Mouse (Mus musculus) midbrain, embryonic 10.5 days (tissue): Measurements from ENCODE around the gene St5. TPM values are rescaled to one million over a fixed set of nuclear protein-coding genes. Genes with fewer than 3 reads are reported as not detected.

Experiments used
- DNase-seq: peaks from one replicate; pipeline ENCODE4 v3.0.0-alpha.2; 2017; ENCODE audit warnings: low spot score
- H3K27ac ChIP-seq: fragments of 300-500 bp; sonication (generic); replicated peaks from 2 replicates; pipeline ENCODE4 v1.5.1; 2016; ENCODE audit warnings: mild to moderate bottlenecking
- H3K27me3 ChIP-seq: fragments of 300-500 bp; sonication (generic); 2 replicates; pipeline ENCODE4 v1.6.1; 2016; ENCODE audit warnings: low read depth, mild to moderate bottlenecking; ENCODE audit not compliant: poor library complexity, severe bottlenecking
- H3K36me3 ChIP-seq: fragments of 300-500 bp; sonication (generic); 2 replicates; pipeline ENCODE4 v1.6.1; 2016; ENCODE audit warnings: mild to moderate bottlenecking, moderate library complexity
- H3K4me1 ChIP-seq: fragments of 300-500 bp; sonication (generic); 2 replicates; pipeline ENCODE4 v1.6.1; 2016
- H3K4me3 ChIP-seq: fragments of 300-500 bp; sonication (generic); 2 replicates; pipeline ENCODE4 v1.5.1; 2016; ENCODE audit warnings: mild to moderate bottlenecking, moderate library complexity
- H3K9me3 ChIP-seq: fragments of 300-500 bp; sonication (generic); replicated peaks from 2 replicates; pipeline ENCODE4 v1.6.1; 2016; ENCODE audit warnings: mild to moderate bottlenecking
- WGBS: fragments of 180-500 bp; shearing (Covaris S2); methylation state at CpG from one replicate; pipeline ENCODE4 v1.1.7; 2016; 5-methylcytosine and 5-hydroxymethylcytosine counted together
- polyA plus RNA-seq: library from polyadenylated mRNA; unstranded; fragments of >200 nt; fragmentation: Nextera tagmentation; extraction: Ambion mirVana; gene quantifications from 2 replicates; pipeline ENCODE4 v1.2.1, GENCODE M21; 2016

St5 gene
- polyA plus RNA-seq, 1 experiment from 2014 or later: 36.3 TPM

GRCm38 (mm10) chr7:109536451-109536946 lies 166.9 kb downstream of the St5 start:
- no peak for DNase-seq
- no peak overlapping the region for H3K4me3 ChIP-seq
- H3K36me3 ChIP-seq: peaks cover 77% of the 10 kb centered on the region
- 0 out of 2 replicates have a peak overlapping the region, but pooled peaks have one; percentile 46 for H3K27ac ChIP-seq
- 58% methylated on average over 4 of the region's 4 CpGs for WGBS
- no peaks in the 10 kb centered on the region for H3K9me3 ChIP-seq
- H3K27me3 ChIP-seq: no peaks in the 10 kb centered on the region
- peaks cover 5% of the 10 kb centered on the region; the same call in 1 of the 2 replicates for H3K4me1 ChIP-seq

- 94% methylated on average over 3 of the region's 3 CpGs for WGBS
- no peak for DNase-seq
- Histone ChIP-seq H3K27me3 (no peaks in the 10 kb centered on the region), H3K36me3 (peaks cover 78% of the 10 kb centered on the region), H3K4me3 (no peak overlapping the region), H3K27ac (no peak overlapping the region), H3K9me3 (no peaks in the 10 kb centered on the region), H3K4me1 (peaks cover 5% of the 10 kb centered on the region; the same call in 1 of the 2 replicates)
Observed at GRCm38 (mm10) chr7:109534921-109535320, 168.5 kb downstream of the St5 start.

GRCm38 (mm10) chr7:109533888-109534287 lies 169.5 kb downstream of the St5 start:
- Histone ChIP-seq H3K4me1 (peaks cover 5% of the 10 kb centered on the region; the same call in 1 of the 2 replicates), H3K27me3 (no peaks in the 10 kb centered on the region), H3K9me3 (no peaks in the 10 kb centered on the region), H3K36me3 (peaks cover 72% of the 10 kb centered on the region), H3K27ac (no peak overlapping the region), H3K4me3 (no peak overlapping the region)
- 95% methylated on average over 4 of the region's 4 CpGs for WGBS
- DNase-seq: no peak

GRCm38 (mm10) chr7:109533129-109533528 lies 170.3 kb downstream of the St5 start:
- Histone ChIP-seq H3K4me1 (peaks cover 5% of the 10 kb centered on the region; the same call in 1 of the 2 replicates), H3K9me3 (no peaks in the 10 kb centered on the region), H3K4me3 (no peak overlapping the region), H3K27me3 (no peaks in the 10 kb centered on the region), H3K36me3 (peaks cover 66% of the 10 kb centered on the region), H3K27ac (no peak overlapping the region)
- WGBS: 81% methylated on average over 4 of the region's 4 CpGs
- DNase-seq: no peak

- Histone ChIP-seq H3K4me3 (no peak overlapping the region), H3K9me3 (no peaks in the 10 kb centered on the region), H3K4me1 (peaks cover 5% of the 10 kb centered on the region; the same call in 1 of the 2 replicates), H3K36me3 (peaks cover 68% of the 10 kb centered on the region), H3K27me3 (no peaks in the 10 kb centered on the region), H3K27ac (no peak overlapping the region)
- WGBS: 86% methylated on average over 3 of the region's 3 CpGs
- no peak for DNase-seq
Observed at GRCm38 (mm10) chr7:109532691-109533090, 170.7 kb downstream of the St5 start.

GRCm38 (mm10) chr7:109531501-109531900 lies 171.9 kb downstream of the St5 start:
- Histone ChIP-seq H3K4me1 (peaks cover 2% of the 10 kb centered on the region; the same call in 1 of the 2 replicates), H3K27me3 (no peaks in the 10 kb centered on the region), H3K36me3 (peaks cover 76% of the 10 kb centered on the region), H3K4me3 (no peak overlapping the region), H3K27ac (no peak overlapping the region), H3K9me3 (no peaks in the 10 kb centered on the region)
- WGBS: 86% methylated on average over 5 of the region's 5 CpGs
- no peak for DNase-seq

GRCm38 (mm10) chr7:109529741-109530140 lies 173.7 kb downstream of the St5 start:
- Histone ChIP-seq H3K4me1 (no peaks in the 10 kb centered on the region), H3K27ac (no peak overlapping the region), H3K4me3 (no peak overlapping the region), H3K36me3 (peaks cover 81% of the 10 kb centered on the region), H3K9me3 (no peaks in the 10 kb centered on the region), H3K27me3 (no peaks in the 10 kb centered on the region)
- DNase-seq: no peak
- 88% methylated on average over 2 of the region's 2 CpGs for WGBS

GRCm38 (mm10) chr7:109528356-109528755 lies 175.0 kb downstream of the St5 start:
- Histone ChIP-seq H3K27ac (0 out of 2 replicates have a peak overlapping the region, but pooled peaks have one; percentile 28), H3K36me3 (peaks cover 85% of the 10 kb centered on the region), H3K27me3 (no peaks in the 10 kb centered on the region), H3K4me1 (no peaks in the 10 kb centered on the region), H3K4me3 (no peak overlapping the region), H3K9me3 (no peaks in the 10 kb centered on the region)
- peak; percentile 68 for DNase-seq
- 16% methylated on average over 3 of the region's 3 CpGs for WGBS

- WGBS: 82% methylated on average over 3 of the region's 3 CpGs
- H3K27ac ChIP-seq: 0 out of 2 replicates have a peak overlapping the region, but pooled peaks have one; percentile 33
- no peaks in the 10 kb centered on the region for H3K27me3 ChIP-seq
- DNase-seq: no peak
- no peak overlapping the region for H3K4me3 ChIP-seq
- peaks cover 85% of the 10 kb centered on the region for H3K36me3 ChIP-seq
- no peaks in the 10 kb centered on the region for H3K9me3 ChIP-seq
- H3K4me1 ChIP-seq: no peaks in the 10 kb centered on the region
Observed at GRCm38 (mm10) chr7:109527536-109527935, 175.9 kb downstream of the St5 start.

GRCm38 (mm10) chr7:109525740-109526663 lies 177.4 kb downstream of the St5 start:
- H3K4me3 ChIP-seq: no peak overlapping the region
- no peaks in the 10 kb centered on the region for H3K27me3 ChIP-seq
- H3K4me1 ChIP-seq: peaks cover 12% of the 10 kb centered on the region
- H3K36me3 ChIP-seq: peaks cover 85% of the 10 kb centered on the region
- WGBS: 85% methylated on average over 16 of the region's 16 CpGs
- no peak overlapping the region for H3K27ac ChIP-seq
- no peaks in the 10 kb centered on the region for H3K9me3 ChIP-seq
- DNase-seq: no peak

- Histone ChIP-seq H3K9me3 (no peaks in the 10 kb centered on the region), H3K27me3 (no peaks in the 10 kb centered on the region), H3K27ac (no peak overlapping the region), H3K4me1 (peaks cover 24% of the 10 kb centered on the region), H3K4me3 (no peak overlapping the region), H3K36me3 (peaks cover 85% of the 10 kb centered on the region)
- WGBS: 95% methylated on average over 3 of the region's 3 CpGs
- DNase-seq: no peak
Observed at GRCm38 (mm10) chr7:109524763-109525162, 178.6 kb downstream of the St5 start.

GRCm38 (mm10) chr7:109524442-109524744 lies 179.0 kb downstream of the St5 start:
- H3K27me3 ChIP-seq: no peaks in the 10 kb centered on the region
- peaks cover 25% of the 10 kb centered on the region for H3K4me1 ChIP-seq
- DNase-seq: no peak
- H3K4me3 ChIP-seq: no peak overlapping the region
- peaks cover 84% of the 10 kb centered on the region for H3K36me3 ChIP-seq
- no peak overlapping the region for H3K27ac ChIP-seq
- H3K9me3 ChIP-seq: no peaks in the 10 kb centered on the region
